Mouse (Mus musculus) stomach, postnatal 0 days (tissue): Measurements from ENCODE around the gene Sae1. TPM values are rescaled to one million over a fixed set of nuclear protein-coding genes. Genes with fewer than 3 reads are reported as not detected.
A peak's percentile ranks its signal among the peaks of the same experiment; 100 is the strongest.

Experiments
- ATAC-seq: fragments of 200-750 bp; cut with Nextera tagmentation; 2 replicates; pipeline ENCODE4 v1.8.0; 2017; ENCODE audit not compliant: low FRiP score, low TSS enrichment
- DNase-seq: peaks from one replicate; pipeline ENCODE4 v3.0.0-alpha.2; 2016; ENCODE audit warnings: low spot score
- H3K27ac ChIP-seq: fragments of 300-500 bp; sonication (generic); replicated peaks from 2 replicates; pipeline ENCODE4 v1.5.1; 2014; ENCODE audit warnings: mild to moderate bottlenecking, control low read depth
- H3K27me3 ChIP-seq: fragments of 300-500 bp; sonication (generic); 2 replicates; pipeline ENCODE4 v1.6.1; 2014; ENCODE audit warnings: low read length; ENCODE audit not compliant: control insufficient read depth, insufficient read depth
- H3K36me3 ChIP-seq: fragments of 300-500 bp; sonication (generic); 2 replicates; pipeline ENCODE4 v1.6.1; 2014; ENCODE audit warnings: low read length, mixed read lengths; ENCODE audit not compliant: control insufficient read depth, insufficient read depth
- H3K4me1 ChIP-seq: fragments of 300-500 bp; sonication (generic); replicated peaks from 2 replicates; pipeline ENCODE4 v1.6.1; 2014; ENCODE audit warnings: antibody characterized with exemption; ENCODE audit not compliant: control insufficient read depth, insufficient read depth
- H3K4me2 ChIP-seq: fragments of 300-500 bp; sonication (generic); replicated peaks from 2 replicates; pipeline ENCODE4 v1.6.1; 2014; ENCODE audit warnings: low read depth, mild to moderate bottlenecking, control low read depth, moderate library complexity
- H3K4me3 ChIP-seq: fragments of 300-500 bp; sonication (generic); 2 replicates; pipeline ENCODE4 v1.5.1; 2014; ENCODE audit warnings: low read depth, low read length, control low read depth
- H3K9ac ChIP-seq: fragments of 300-500 bp; sonication (generic); 2 replicates; pipeline ENCODE4 v1.6.1; 2014; ENCODE audit warnings: mild to moderate bottlenecking, low read length, control low read depth, mixed read lengths
- H3K9me3 ChIP-seq: fragments of 300-500 bp; sonication (generic); 2 replicates; pipeline ENCODE4 v1.6.1; 2016; ENCODE audit warnings: low read length; ENCODE audit not compliant: control insufficient read depth
- CTCF ChIP-seq: IDR thresholded peaks from 2 replicates; pipeline ENCODE4 v1.5.1; 2016; ENCODE audit warnings: antibody characterized with exemption, low read depth, mild to moderate bottlenecking, moderate library complexity
- EP300 ChIP-seq: optimal IDR thresholded peaks from 2 replicates; pipeline ENCODE3; 2016; ENCODE audit warnings: antibody characterized with exemption
- WGBS: fragments of 180-500 bp; shearing (Covaris S2); extraction: QIAGEN DNeasy Blood & Tissue Kit; methylation state at CpG from one replicate; pipeline ENCODE4 v1.1.7; 2014; 5-methylcytosine and 5-hydroxymethylcytosine counted together
- polyA plus RNA-seq: library from polyadenylated mRNA; unstranded; fragments of >200 nt; fragmentation: Nextera tagmentation; extraction: Ambion mirVana; gene quantifications from 2 replicates; pipeline ENCODE4 v1.2.1, GENCODE M21; 2015

The Sae1 gene
- polyA plus RNA-seq, 1 experiment from 2014 or later = 123 TPM

- H3K9me3 ChIP-seq = no peaks in the 10 kb centered on the region
- WGBS = under 1% methylated on average over 37 of the region's 49 CpGs
- peak; percentile 69 for DNase-seq
Measured at GRCm38 (mm10) chr7:16312011-16312671, 75.5 kb downstream of the Sae1 start.

GRCm38 (mm10) chr7:16311453-16312004 is 76.1 kb downstream of the Sae1 start:
- Histone ChIP-seq H3K9me3 (no peaks in the 10 kb centered on the region), H3K9ac (peak overlapping the region; percentile 90), H3K27me3 (no peaks in the 10 kb centered on the region), H3K27ac (peak overlapping the region; percentile 99), H3K4me3 (peak overlapping the region; percentile 72), H3K4me1 (peaks cover 14% of the 10 kb centered on the region), H3K36me3 (peaks cover under 1% of the 10 kb centered on the region; the same call in 1 of the 2 replicates), H3K4me2 (peak overlapping the region; percentile 100)
- ATAC-seq (no peak), DNase-seq (peak; percentile 60)
- 3% methylated on average over 13 of the region's 14 CpGs for WGBS
- TF ChIP-seq EP300 (no peak), CTCF (no peak)

More at GRCm38 (mm10) chr7:16312011-16312671, 75.5 kb downstream of the Sae1 start:
- Histone ChIP-seq H3K4me1 (peaks cover 14% of the 10 kb centered on the region), H3K4me2 (peak overlapping the region; percentile 100), H3K27ac (peak overlapping the region; percentile 99), H3K9ac (peak overlapping the region; percentile 90), H3K36me3 (peaks cover 3% of the 10 kb centered on the region; the same call in 1 of the 2 replicates), H3K4me3 (peak overlapping the region; percentile 72), H3K27me3 (no peaks in the 10 kb centered on the region)
- peak; percentile 15 for ATAC-seq
- TF ChIP-seq CTCF = no peak
- TF ChIP-seq EP300 = no peak

GRCm38 (mm10) chr7:16310521-16311452 is 76.8 kb downstream of the Sae1 start:
- Histone ChIP-seq H3K27ac (peak overlapping the region; percentile 99), H3K9ac (peak overlapping the region; percentile 70), H3K4me2 (peak overlapping the region; percentile 100), H3K9me3 (no peaks in the 10 kb centered on the region), H3K27me3 (no peaks in the 10 kb centered on the region), H3K36me3 (no peaks in the 10 kb centered on the region), H3K4me1 (peaks cover 14% of the 10 kb centered on the region), H3K4me3 (peak overlapping the region; percentile 72)
- 1% methylated on average over 31 of the region's 31 CpGs for WGBS
- ATAC-seq = no peak
- peak; percentile 57 for DNase-seq
- no peak for TF ChIP-seq EP300
- TF ChIP-seq CTCF = no peak

GRCm38 (mm10) chr7:16310020-16310520 is 77.5 kb downstream of the Sae1 start:
- H3K4me2 ChIP-seq = peak overlapping the region; percentile 100
- DNase-seq = peak; percentile 89
- no peaks in the 10 kb centered on the region for H3K9me3 ChIP-seq
- H3K27ac ChIP-seq = peak overlapping the region; percentile 88
- TF ChIP-seq EP300 (no peak), CTCF (peak; percentile 79)
- peak overlapping the region; percentile 70 for H3K9ac ChIP-seq
- peak; percentile 39; the same call in 1 of the 2 replicates for ATAC-seq
- 0% methylated on average over 20 of the region's 56 CpGs for WGBS
- peaks cover 14% of the 10 kb centered on the region for H3K4me1 ChIP-seq
- no peaks in the 10 kb centered on the region for H3K36me3 ChIP-seq
- H3K4me3 ChIP-seq = peak overlapping the region; percentile 72
- no peaks in the 10 kb centered on the region for H3K27me3 ChIP-seq

- peaks cover 14% of the 10 kb centered on the region for H3K4me1 ChIP-seq
- H3K4me3 ChIP-seq = peak overlapping the region; percentile 72
- no peaks in the 10 kb centered on the region for H3K36me3 ChIP-seq
- H3K9me3 ChIP-seq = no peaks in the 10 kb centered on the region
- no peaks in the 10 kb centered on the region for H3K27me3 ChIP-seq
- TF ChIP-seq EP300 (peak; percentile 52), CTCF (0 out of 2 replicates have a peak, but pooled peaks have one; percentile 12)
- H3K9ac ChIP-seq = peak overlapping the region; percentile 70
- H3K4me2 ChIP-seq = peak overlapping the region; percentile 100
- WGBS = under 1% methylated on average over 56 of the region's 61 CpGs
- ATAC-seq (peak; percentile 46; the same call in 1 of the 2 replicates), DNase-seq (peak; percentile 91)
- peak overlapping the region; percentile 88 for H3K27ac ChIP-seq
Measured at GRCm38 (mm10) chr7:16309318-16310019, 78.1 kb downstream of the Sae1 start.
